Mouse (Mus musculus) stomach, postnatal 0 days (tissue): ENCODE data around the gene Hist2h3b.

Experiments
- CTCF ChIP-seq: IDR thresholded peaks from 2 replicates; pipeline ENCODE4 v1.5.1; 2016; ENCODE audit warnings: antibody characterized with exemption, low read depth, mild to moderate bottlenecking, moderate library complexity
- EP300 ChIP-seq: optimal IDR thresholded peaks from 2 replicates; pipeline ENCODE3; 2016; ENCODE audit warnings: antibody characterized with exemption

GRCm38 (mm10) chr3:96247356-96248140 lies 20.9 kb upstream of the Hist2h3b start:
- TF ChIP-seq EP300 (no peak), CTCF (no peak)
